Mouse (Mus musculus): ENCODE measurements around the gene Tle2.

Gene Tle2

DNA sequence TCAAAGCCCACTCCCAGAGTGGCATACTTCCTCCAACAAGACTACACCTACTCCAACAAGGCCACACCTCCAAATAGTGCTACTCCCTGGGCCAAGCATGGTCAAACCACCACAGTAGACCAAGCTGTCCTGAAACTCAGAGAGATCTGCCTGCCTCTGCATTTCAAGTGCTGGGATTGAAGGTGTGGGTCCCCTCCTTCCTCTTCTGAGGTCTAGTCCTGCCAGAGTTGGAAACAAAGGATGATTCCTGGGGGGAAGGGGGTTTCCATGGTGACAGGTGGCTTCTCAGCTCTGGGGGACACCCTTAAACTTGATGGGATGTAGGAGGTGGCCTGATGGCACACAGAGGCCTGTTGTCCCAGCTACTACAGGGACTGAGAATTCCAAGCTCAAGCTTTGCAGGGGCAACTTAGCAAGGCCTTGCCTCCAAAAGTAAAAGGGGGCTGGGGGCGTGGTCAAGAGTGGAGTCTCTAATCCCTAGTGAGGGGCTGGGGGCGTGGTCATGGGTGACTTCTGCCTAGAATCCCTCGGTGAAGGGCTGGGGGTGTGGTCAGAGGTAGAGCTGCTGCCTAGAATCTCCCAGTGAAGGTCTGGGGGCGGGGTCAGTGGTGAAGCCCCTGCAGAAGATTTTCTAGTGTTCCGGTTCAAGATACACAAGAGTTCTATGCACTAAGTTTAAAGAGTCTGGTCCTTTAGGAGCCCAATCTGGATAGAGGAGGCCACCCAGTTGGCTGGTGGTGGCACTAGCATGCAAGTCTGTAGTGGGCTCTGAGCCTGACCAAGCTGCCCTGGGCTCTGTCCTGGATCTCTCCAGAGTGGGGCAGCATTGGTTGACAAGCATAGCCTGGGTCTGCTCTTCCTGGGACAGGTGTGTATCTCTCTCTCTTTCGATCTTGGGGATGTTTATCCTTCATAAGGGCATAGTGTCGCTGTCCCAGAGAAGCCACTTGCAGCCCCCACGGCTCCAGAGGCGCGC lies at the start of gene Tle2:
Tle2 (plus strand) TSS at position 481 of the 976 bp plus-strand sequence.
- no peak for DNase-seq (ENCODE audit: low read depth, low spot score)

DNA sequence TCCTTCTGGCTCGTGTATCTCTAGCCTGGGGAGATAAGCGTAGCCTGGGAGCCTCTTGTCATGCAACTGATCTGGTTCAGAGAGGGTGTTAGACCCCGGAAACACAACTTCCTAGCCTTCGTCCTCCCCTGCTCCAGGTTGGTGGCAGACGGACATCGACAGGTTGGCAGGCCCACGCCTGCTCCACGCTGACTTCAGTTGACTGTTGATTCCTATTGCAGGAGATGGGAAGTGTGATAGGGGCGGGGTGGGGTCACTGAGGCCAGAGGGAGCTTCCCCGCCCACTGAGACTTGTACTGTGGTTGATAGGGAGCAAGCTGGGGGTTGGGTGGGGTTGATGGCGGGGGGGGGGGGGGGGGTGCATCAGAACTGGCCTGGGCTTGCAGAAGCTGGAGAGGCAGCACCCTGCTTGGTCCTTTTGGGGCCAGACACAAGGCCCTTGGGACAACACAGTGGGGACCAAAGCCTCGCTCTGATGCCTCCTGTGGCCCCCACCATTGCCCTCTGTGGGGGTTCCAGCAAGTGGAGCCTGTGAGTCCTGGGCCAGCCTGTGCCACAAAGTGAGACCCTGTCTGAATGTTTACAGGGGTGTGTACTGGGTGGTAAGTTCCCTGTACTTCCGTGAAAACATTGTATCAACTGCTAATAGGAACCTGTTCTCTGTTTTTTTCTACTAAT lies 49.2 kb upstream of the Tle2 start:
- DNase-seq (ENCODE audit: low read depth, low spot score) = peak; percentile 64

DNA sequence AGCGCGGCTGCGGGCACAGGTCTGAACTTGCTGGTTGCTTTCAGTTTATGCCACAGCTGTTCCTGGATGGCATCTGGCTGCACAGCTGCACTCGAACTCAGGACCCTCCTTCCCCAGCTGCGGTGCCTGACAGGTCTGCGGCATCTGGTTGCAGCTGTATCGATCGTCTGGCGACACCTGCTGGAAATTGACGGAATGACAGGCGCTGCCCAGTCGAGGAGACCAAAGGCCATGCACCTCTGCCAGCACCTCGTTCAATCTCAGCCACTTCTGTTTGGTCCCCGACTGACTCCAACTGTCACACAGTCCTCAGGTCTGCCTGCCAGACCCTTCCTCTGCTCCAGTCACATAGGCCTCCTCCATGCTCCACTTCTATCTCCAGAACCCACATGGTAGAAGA lies 47.6 kb upstream of the Tle2 start:
- peak; percentile 84 for DNase-seq (ENCODE audit: low read depth, low spot score)

DNA sequence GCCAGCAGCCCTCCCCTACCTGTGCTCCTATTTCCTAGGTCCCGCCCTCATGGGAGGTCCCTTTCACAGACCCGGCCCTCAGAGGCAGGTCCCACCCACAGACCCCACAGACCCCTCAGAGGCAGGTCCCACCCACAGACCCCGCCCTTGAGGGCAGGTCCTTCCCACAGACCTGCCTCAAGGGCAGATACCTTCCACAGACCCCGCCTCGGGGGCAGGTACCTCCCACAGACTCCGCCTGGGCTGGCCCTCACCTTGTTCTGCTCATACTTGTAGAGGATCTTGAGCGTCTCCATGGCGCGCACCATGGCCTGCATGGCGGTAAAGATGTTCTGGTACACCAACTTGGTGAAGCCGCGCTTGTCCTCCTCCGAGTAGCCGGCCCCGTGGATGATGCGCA lies 39.5 kb upstream of the Tle2 start:
- DNase-seq (ENCODE audit: low read depth, low spot score) = no peak

DNA sequence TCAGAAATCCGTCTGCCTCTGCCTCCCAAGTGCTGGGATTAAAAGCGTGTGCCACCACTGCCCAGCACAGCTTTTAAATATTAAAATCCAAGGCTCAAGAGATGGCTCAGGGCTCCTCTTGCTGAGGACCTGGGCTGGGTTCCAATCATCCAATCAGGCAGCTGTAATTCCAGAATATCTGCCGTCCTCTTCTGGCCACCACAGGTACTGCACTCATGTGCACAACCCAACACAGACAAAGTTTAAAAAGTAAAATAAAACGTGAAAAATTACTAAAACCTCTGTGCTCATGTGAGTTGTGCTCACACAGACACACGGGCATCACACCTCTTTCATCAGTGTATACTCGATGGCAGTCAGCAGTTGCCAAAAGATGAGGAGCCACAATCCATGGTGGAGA lies 37.6 kb upstream of the Tle2 start:
- peak; percentile 29 for DNase-seq (ENCODE audit: low read depth, low spot score)

DNA sequence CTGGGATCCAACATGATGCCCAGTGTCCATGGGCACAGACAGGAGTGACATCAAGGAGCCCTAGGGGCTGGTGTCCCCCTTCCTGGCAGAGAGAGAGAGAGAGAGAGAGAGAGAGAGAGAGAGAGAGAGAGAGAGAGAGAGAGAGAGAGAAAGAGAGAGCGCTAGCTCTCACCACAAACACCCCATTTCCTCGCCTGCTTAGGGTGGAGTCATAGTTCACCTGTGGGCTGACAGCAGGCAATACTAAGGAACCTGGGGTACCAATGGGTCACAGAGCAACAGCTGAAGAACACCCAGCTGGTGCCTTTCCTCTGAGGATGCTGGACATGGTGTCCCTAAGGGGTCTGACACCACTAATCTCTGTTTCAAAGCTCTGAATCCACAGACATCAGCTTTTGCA lies 36.9 kb upstream of the Tle2 start:
- peak; percentile 55 for DNase-seq (ENCODE audit: low read depth, low spot score)

GRCm38 (mm10) chr10:81538321-81539048 lies 35.9 kb upstream of the Tle2 start:
- DNase-seq (ENCODE audit: low read depth, low spot score) = peak; percentile 30

GRCm38 (mm10) chr10:81541363-81541762 lies 33.0 kb upstream of the Tle2 start:
- no peak for DNase-seq (ENCODE audit: low read depth, low spot score)

DNA sequence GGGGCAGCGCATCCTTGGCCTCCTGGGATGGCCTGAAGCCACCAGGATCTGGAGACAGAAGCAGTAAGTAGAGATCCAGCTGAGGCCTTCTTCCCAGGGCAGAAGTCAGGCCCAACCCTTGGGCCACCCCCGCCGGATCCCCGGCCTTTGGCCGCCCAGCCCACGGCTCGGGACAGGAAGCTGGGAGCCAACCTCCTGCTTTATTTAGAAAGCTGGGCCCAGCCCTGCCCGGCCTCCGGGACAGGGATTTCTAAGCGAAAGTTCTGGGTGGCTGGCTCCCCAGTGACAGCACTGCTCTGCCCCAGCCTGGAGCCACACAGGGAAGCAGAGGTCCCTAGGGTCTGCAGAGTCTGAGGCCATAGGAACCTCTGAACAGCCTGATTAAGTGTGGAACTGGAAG lies 32.6 kb upstream of the Tle2 start:
- no peak for DNase-seq (ENCODE audit: low read depth, low spot score)

DNA sequence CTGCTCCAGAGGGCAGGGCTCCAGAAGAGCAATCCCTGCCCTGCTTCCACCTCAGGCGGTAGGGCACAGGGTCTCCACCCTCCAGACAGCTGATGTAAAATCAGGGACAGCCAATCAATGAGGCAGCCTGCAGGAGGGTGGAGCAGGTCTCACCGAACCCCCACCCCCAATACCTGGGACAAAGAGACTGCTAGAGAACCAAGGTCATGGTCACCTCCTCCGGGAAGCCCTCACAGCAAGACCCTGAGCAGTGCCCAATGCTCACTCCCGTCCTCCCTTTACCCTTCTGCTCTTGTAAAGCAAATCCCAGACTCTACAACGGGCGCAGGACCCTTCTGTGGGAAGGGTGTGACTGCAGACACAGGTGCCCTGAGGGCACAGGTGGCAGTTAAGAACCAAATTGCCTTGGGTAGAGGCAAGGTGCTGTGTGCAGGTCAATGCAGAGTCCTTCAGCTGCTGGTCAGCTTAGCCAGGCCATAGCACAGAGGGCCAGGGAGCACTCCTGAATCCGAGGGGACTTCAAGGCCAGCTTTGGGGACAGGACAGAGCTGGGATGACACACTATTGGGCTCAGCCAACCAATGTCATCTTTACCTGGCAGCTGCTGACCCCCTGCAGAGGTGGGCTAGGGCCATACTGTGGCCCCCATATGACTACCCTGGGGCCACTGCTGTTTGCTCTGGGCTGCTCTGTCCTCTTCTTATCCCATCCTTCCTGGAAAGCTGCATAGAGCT lies 31.5 kb upstream of the Tle2 start:
- DNase-seq (ENCODE audit: low read depth, low spot score) = no peak

- no peak for DNase-seq (ENCODE audit: low read depth, low spot score)
Measured at GRCm38 (mm10) chr10:81543633-81544032, 30.7 kb upstream of the Tle2 start.

- DNase-seq (ENCODE audit: low read depth, low spot score) = no peak
Measured at GRCm38 (mm10) chr10:81544296-81545160, 29.8 kb upstream of the Tle2 start.

- DNase-seq (ENCODE audit: low read depth, low spot score) = peak; percentile 99
Measured at GRCm38 (mm10) chr10:81545161-81545747, 29.1 kb upstream of the Tle2 start, which contains the start of gene Gna11. Gene Gna11, minus strand, starts transcription at chr10:81545190.

- no peak for DNase-seq (ENCODE audit: low read depth, low spot score)
Measured at GRCm38 (mm10) chr10:81546332-81546731, 28.0 kb upstream of the Tle2 start.

- no peak for DNase-seq (ENCODE audit: low read depth, low spot score)
Measured at GRCm38 (mm10) chr10:81546788-81547571, 27.4 kb upstream of the Tle2 start.

DNA sequence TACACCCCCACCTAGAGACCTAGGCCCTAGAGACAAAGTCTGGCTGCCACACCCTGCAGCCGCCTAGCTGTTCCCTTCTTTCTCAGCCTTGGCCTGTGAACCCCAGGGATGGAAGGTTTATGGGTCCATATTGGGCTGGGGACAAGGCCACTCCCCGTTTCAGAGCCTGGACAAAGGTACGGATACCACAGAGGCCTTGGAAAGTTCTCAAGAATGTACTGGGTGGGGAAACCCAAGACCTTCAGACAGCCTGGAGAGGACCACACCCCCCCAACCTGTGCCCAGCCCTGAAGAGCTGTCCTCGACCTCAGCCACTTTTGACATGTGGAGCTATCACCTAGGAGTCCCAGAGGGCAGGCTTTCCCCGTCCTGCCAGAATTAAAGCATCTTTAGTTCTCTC lies 25.4 kb upstream of the Tle2 start:
- DNase-seq (ENCODE audit: low read depth, low spot score) = no peak

- peak; percentile 76 for DNase-seq (ENCODE audit: low read depth, low spot score)
Measured at GRCm38 (mm10) chr10:81550257-81550656, 24.1 kb upstream of the Tle2 start.

GRCm38 (mm10) chr10:81551597-81552102 lies 22.7 kb upstream of the Tle2 start:
- peak; percentile 91 for DNase-seq (ENCODE audit: low read depth, low spot score)

- DNase-seq (ENCODE audit: low read depth, low spot score) = peak; percentile 65
Measured at GRCm38 (mm10) chr10:81553232-81553631, 21.1 kb upstream of the Tle2 start.

All from CD4-positive helper T cell, adult 2 months (primary cell).